Mouse (Mus musculus): Measurements from ENCODE around the gene Gm29582. TPM values are rescaled to one million over a fixed set of nuclear protein-coding genes. Genes with fewer than 3 reads are reported as not detected.
"Not testable (repeated sequence)": the region's sequence is repeated elsewhere in the genome, so short reads cannot be mapped to it uniquely, and the experiment has no call there.

The Gm29582 gene
- not detected in 2 replicates for total RNA-seq (2015; ENCODE audit: low replicate concordance)
- total RNA-seq (2017; ENCODE audit: low replicate concordance) = not detected in 2 replicates

GRCm38 (mm10) chrY:30738461-30738860 lies at the start of gene Gm29582:
Gene Gm29582, minus strand, starts transcription at chrY:30738561.
- not testable (repeated sequence) for ATAC-seq (replicated peaks; ENCODE audit: low FRiP score, poor library complexity, severe bottlenecking)

Measured in erythroblast, adult 5-6 weeks (primary cell).